Mouse (Mus musculus) heart, embryonic 16.5 days (tissue): ENCODE data around the gene Adgrg6. TPM values are rescaled to one million over a fixed set of nuclear protein-coding genes. Genes with fewer than 3 reads are reported as not detected.

Source experiments
- ATAC-seq: fragments of 200-750 bp; cut with Nextera tagmentation; replicated peaks from 2 replicates; pipeline ENCODE4 v1.8.0; 2017; ENCODE audit warnings: moderate number of reproducible peaks; ENCODE audit not compliant: insufficient read depth, low FRiP score; ENCODE audit errors: extremely low read depth
- H3K27ac ChIP-seq: fragments of 300-500 bp; sonication (generic); 2 replicates; pipeline ENCODE4 v1.5.1; 2014; ENCODE audit warnings: mild to moderate bottlenecking, low read length, control low read depth, moderate library complexity
- H3K27me3 ChIP-seq: fragments of 300-500 bp; sonication (generic); 2 replicates; pipeline ENCODE4 v1.6.1; 2014; ENCODE audit warnings: low read length, mixed read lengths; ENCODE audit not compliant: control insufficient read depth, insufficient read depth
- H3K36me3 ChIP-seq: fragments of 300-500 bp; sonication (generic); 2 replicates; pipeline ENCODE4 v1.6.1; 2014; ENCODE audit not compliant: control insufficient read depth, insufficient read depth
- H3K4me1 ChIP-seq: fragments of 300-500 bp; sonication (generic); 2 replicates; pipeline ENCODE4 v1.6.1; 2014; ENCODE audit warnings: low read length, mixed read lengths; ENCODE audit not compliant: control insufficient read depth, insufficient read depth
- H3K4me2 ChIP-seq: fragments of 300-500 bp; sonication (generic); 2 replicates; pipeline ENCODE4 v1.6.1; 2014; ENCODE audit warnings: low read depth, mild to moderate bottlenecking, control low read depth, low read length
- H3K4me3 ChIP-seq: fragments of 300-500 bp; sonication (generic); 2 replicates; pipeline ENCODE4 v1.5.1; 2014; ENCODE audit warnings: mild to moderate bottlenecking, control low read depth, low read length
- H3K9ac ChIP-seq: fragments of 300-500 bp; sonication (generic); 2 replicates; pipeline ENCODE4 v1.6.1; 2014; ENCODE audit warnings: low read length, control low read depth
- H3K9me3 ChIP-seq: fragments of 300-500 bp; sonication (generic); replicated peaks from 2 replicates; pipeline ENCODE4 v1.6.1; 2016; ENCODE audit warnings: low read length; ENCODE audit not compliant: control insufficient read depth
- WGBS: fragments of 180-500 bp; shearing (Covaris S2); extraction: QIAGEN DNeasy Blood & Tissue Kit; methylation state at CpG from one replicate; pipeline ENCODE4 v1.1.7; 2014; 5-methylcytosine and 5-hydroxymethylcytosine counted together
- polyA plus RNA-seq: library from polyadenylated mRNA; unstranded; fragments of >200 nt; fragmentation: Nextera tagmentation; extraction: Ambion mirVana; gene quantifications from 2 replicates; pipeline ENCODE4 v1.2.1, GENCODE M21; 2015

Gene Adgrg6
- polyA plus RNA-seq, 1 experiment from 2014 or later, result 8.6 TPM

- ATAC-seq, result no peak; the same call in 1 of the 2 replicates
- Histone ChIP-seq H3K27ac (0 out of 2 replicates have a peak overlapping the region, but pooled peaks have one; percentile 5), H3K9ac (peak overlapping the region; percentile 78), H3K36me3 (no peaks in the 10 kb centered on the region), H3K4me2 (peak overlapping the region; percentile 89), H3K27me3 (peaks cover 2% of the 10 kb centered on the region; the same call in 1 of the 2 replicates), H3K9me3 (no peaks in the 10 kb centered on the region), H3K4me3 (peak overlapping the region; percentile 66), H3K4me1 (no peaks in the 10 kb centered on the region)
- 8% methylated on average over 9 of the region's 9 CpGs for WGBS
These were observed 885 bp downstream of the Adgrg6 start for GRCm38 (mm10) chr10:14544608-14544940.

GRCm38 (mm10) chr10:14543511-14544067 lies 1.9 kb downstream of the Adgrg6 start:
- H3K36me3 ChIP-seq, result no peaks in the 10 kb centered on the region
- WGBS, result 62% methylated on average over 8 of the region's 8 CpGs
- H3K9ac ChIP-seq, result no peak overlapping the region; the same call in 1 of the 2 replicates
- H3K27me3 ChIP-seq, result peaks cover 2% of the 10 kb centered on the region; the same call in 1 of the 2 replicates
- peak overlapping the region; percentile 66 for H3K4me3 ChIP-seq
- H3K9me3 ChIP-seq, result no peaks in the 10 kb centered on the region
- H3K4me1 ChIP-seq, result no peaks in the 10 kb centered on the region
- H3K27ac ChIP-seq, result no peak overlapping the region
- peak overlapping the region; percentile 28; the same call in 1 of the 2 replicates for H3K4me2 ChIP-seq
- no peak for ATAC-seq

GRCm38 (mm10) chr10:14537102-14537501 lies 8.4 kb downstream of the Adgrg6 start:
- 78% methylated on average over 3 of the region's 3 CpGs for WGBS
- Histone ChIP-seq H3K27ac (no peak overlapping the region), H3K4me2 (no peak overlapping the region), H3K4me1 (no peaks in the 10 kb centered on the region), H3K9me3 (no peaks in the 10 kb centered on the region), H3K27me3 (no peaks in the 10 kb centered on the region), H3K9ac (no peak overlapping the region), H3K4me3 (no peak overlapping the region), H3K36me3 (no peaks in the 10 kb centered on the region)
- ATAC-seq, result no peak

- Histone ChIP-seq H3K4me3 (no peak overlapping the region), H3K9ac (no peak overlapping the region), H3K27ac (no peak overlapping the region), H3K36me3 (no peaks in the 10 kb centered on the region), H3K27me3 (no peaks in the 10 kb centered on the region), H3K9me3 (no peaks in the 10 kb centered on the region), H3K4me2 (no peak overlapping the region), H3K4me1 (no peaks in the 10 kb centered on the region)
- WGBS, result 70% methylated on average over 3 of the region's 3 CpGs
- no peak for ATAC-seq
These were observed 14.4 kb downstream of the Adgrg6 start for GRCm38 (mm10) chr10:14531090-14531489.

DNA sequence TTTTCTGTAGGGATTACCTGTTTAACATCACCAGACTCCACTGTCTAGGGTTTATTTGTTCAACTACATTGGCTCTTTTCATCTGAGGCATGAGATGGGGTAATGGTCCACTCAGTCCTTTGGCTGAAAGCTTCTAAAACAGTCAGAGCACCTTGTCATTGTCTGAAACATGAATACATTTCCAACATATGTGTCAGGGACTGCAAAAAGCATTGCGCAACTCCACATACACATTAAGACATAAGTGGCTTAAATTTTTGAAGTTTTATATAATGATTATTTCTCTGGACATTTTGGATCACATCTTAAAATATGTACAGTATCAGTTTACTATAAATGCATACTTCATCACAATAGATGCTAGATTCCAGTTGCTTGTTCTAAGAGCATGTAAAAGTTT lies 14.8 kb downstream of the Adgrg6 start:
- H3K4me2 ChIP-seq, result no peak overlapping the region
- ATAC-seq, result no peak
- no peak overlapping the region for H3K27ac ChIP-seq
- H3K36me3 ChIP-seq, result no peaks in the 10 kb centered on the region
- no peak overlapping the region for H3K9ac ChIP-seq
- H3K4me3 ChIP-seq, result no peak overlapping the region
- H3K27me3 ChIP-seq, result no peaks in the 10 kb centered on the region
- WGBS, result 95% methylated on average over 1 of the region's 1 CpGs
- H3K9me3 ChIP-seq, result no peaks in the 10 kb centered on the region
- H3K4me1 ChIP-seq, result no peaks in the 10 kb centered on the region

GRCm38 (mm10) chr10:14527765-14528164 lies 17.7 kb downstream of the Adgrg6 start:
- Histone ChIP-seq H3K27ac (no peak overlapping the region), H3K36me3 (no peaks in the 10 kb centered on the region), H3K4me1 (no peaks in the 10 kb centered on the region), H3K9me3 (no peaks in the 10 kb centered on the region), H3K9ac (no peak overlapping the region), H3K4me3 (no peak overlapping the region), H3K27me3 (no peaks in the 10 kb centered on the region), H3K4me2 (no peak overlapping the region)
- WGBS, result 67% methylated on average over 2 of the region's 2 CpGs
- ATAC-seq, result no peak

- Histone ChIP-seq H3K27ac (no peak overlapping the region), H3K4me2 (no peak overlapping the region), H3K9ac (no peak overlapping the region), H3K4me1 (peaks cover 7% of the 10 kb centered on the region; the same call in 1 of the 2 replicates), H3K4me3 (no peak overlapping the region), H3K27me3 (no peaks in the 10 kb centered on the region), H3K36me3 (no peaks in the 10 kb centered on the region), H3K9me3 (no peaks in the 10 kb centered on the region)
- WGBS, result 92% methylated on average over 5 of the region's 5 CpGs
- no peak for ATAC-seq
These were observed 22.7 kb downstream of the Adgrg6 start for GRCm38 (mm10) chr10:14522729-14523128.

DNA sequence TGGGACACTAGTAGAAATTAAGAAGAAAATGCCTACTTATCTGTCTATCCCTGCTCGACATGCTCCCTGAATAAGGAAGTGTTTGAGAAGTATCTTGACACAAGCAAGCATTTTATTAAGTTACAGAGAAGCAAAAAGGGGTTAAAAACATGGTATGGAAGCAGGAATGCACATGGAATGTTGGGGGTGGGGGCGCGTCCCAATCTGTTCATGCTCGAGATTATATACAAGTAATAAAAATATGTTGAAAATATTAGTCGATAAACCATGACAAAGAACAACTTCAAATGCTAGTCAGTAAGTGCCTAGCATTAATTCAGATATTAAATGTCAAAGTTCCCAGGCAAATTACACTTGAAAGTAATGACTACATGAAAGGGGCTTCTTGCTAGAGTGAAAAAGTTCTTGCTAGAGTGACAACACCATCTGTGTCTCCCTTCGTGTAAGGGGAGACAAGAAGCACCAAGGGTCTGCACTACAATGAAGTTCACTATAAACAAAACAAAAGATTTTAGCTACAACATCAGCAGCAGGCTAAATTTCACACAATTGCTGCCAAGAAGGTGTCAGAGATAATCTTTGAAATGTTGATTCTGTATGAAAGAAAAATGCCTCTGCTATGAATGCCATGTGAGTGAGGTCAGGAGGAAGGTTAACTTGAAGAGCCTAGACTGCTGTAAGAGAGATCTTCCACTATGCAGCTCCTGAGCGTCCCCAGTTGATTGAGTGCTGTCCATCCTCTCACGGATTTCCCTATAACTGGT lies 24.4 kb downstream of the Adgrg6 start:
- no peak for ATAC-seq
- Histone ChIP-seq H3K36me3 (no peaks in the 10 kb centered on the region), H3K4me2 (no peak overlapping the region), H3K4me1 (peaks cover 7% of the 10 kb centered on the region; the same call in 1 of the 2 replicates), H3K9ac (no peak overlapping the region), H3K4me3 (no peak overlapping the region), H3K27me3 (no peaks in the 10 kb centered on the region), H3K9me3 (no peaks in the 10 kb centered on the region), H3K27ac (no peak overlapping the region)
- 31% methylated on average over 8 of the region's 8 CpGs for WGBS

DNA sequence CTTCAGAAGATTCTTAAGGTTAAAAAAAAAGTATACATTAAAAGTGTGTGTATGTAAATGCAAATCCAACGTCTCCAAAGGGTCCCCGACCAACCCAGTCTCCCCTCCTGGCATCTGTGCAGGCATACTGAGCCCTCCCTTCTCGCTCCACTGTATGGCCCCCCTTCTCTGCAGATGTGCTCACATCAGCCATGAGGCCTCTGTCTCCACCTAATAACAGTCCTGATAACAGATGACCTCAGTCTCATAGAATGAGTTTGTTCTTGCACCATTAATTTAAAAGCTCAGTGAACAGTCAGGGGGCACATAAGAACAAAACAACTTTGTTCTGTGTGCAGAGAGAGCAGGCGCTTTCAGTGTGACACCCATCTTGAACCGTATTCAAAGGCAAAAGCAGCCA lies 27.6 kb downstream of the Adgrg6 start:
- no peak overlapping the region for H3K27ac ChIP-seq
- no peaks in the 10 kb centered on the region for H3K27me3 ChIP-seq
- H3K4me3 ChIP-seq, result no peak overlapping the region
- H3K4me1 ChIP-seq, result peaks cover 7% of the 10 kb centered on the region; the same call in 1 of the 2 replicates
- WGBS, result 52% methylated on average over 5 of the region's 5 CpGs
- no peaks in the 10 kb centered on the region for H3K36me3 ChIP-seq
- ATAC-seq, result no peak; the same call in 1 of the 2 replicates
- H3K4me2 ChIP-seq, result no peak overlapping the region
- H3K9me3 ChIP-seq, result no peaks in the 10 kb centered on the region
- H3K9ac ChIP-seq, result no peak overlapping the region
